Mouse (Mus musculus) liver, embryonic 14.5 days (tissue): ENCODE measurements around the gene Shf.

Source experiments
- CTCF ChIP-seq: IDR thresholded peaks from 2 replicates; pipeline ENCODE4 v1.5.1; 2016; ENCODE audit warnings: antibody characterized with exemption, low read depth, control low read depth
- EP300 ChIP-seq: IDR thresholded peaks from 2 replicates; pipeline ENCODE4 v1.6.1; 2016; ENCODE audit warnings: antibody characterized with exemption, low read depth

- TF ChIP-seq CTCF: no peak
- no peak for TF ChIP-seq EP300
Observed at GRCm38 (mm10) chr2:122332222-122332621, 36.7 kb downstream of the Shf start.
